10 mouse cellular contexts compared by ENCODE assay signal in genomic region chr3:87153038-87153437, GRCm38 (mm10). TPM values are rescaled to one million over a fixed set of nuclear protein-coding genes. Genes with fewer than 3 reads are reported as not detected.
DNase-seq lines count a peak whose midpoint lies in the region; ATAC-seq and TF ChIP-seq lines count a peak whose summit lies in the region.
"Had no signal": no experiment of that assay in that cellular context is flagged by ENCODE, and none has a peak within 500 bp of the region (broad histone marks: within the 10 kb centered on the region; RNA-seq: fewer than 3 reads in every experiment).

No protein-coding gene starts in this region.

- TF ChIP-seq EP300 in ES-Bruce4 (IDR thresholded peaks at IDR 0.05; ENCODE audit: insufficient read depth, low read depth, low read length) = no peak

- no peaks in the 10 kb centered on the region for H3K36me3 ChIP-seq in ES-Bruce4 (ENCODE audit: control insufficient read depth, insufficient read depth, low read length, poor library complexity, severe bottlenecking)
- no peaks in the 10 kb centered on the region for H3K36me3 ChIP-seq in forebrain, embryonic 13.5 days (ENCODE audit: poor library complexity, severe bottlenecking)
- H3K36me3 ChIP-seq in limb, embryonic 13.5 days = 0 out of 2 replicates have a peak, but pooled peaks cover 3% of the 10 kb centered on the region
- H3K36me3 ChIP-seq: liver, embryonic 13.5 days had no signal

- TF ChIP-seq POLR2A in ES-Bruce4 (IDR thresholded peaks at IDR 0.05; ENCODE audit: insufficient read depth, low read length) = no peak

- WGBS in forebrain, embryonic 13.5 days = 25% methylated on average over 2 of the region's 2 CpGs
- 34% methylated on average over 2 of the region's 2 CpGs for WGBS in limb, embryonic 13.5 days

- H3K4me2 ChIP-seq in forebrain, embryonic 13.5 days = no peak overlapping the region
- 0 out of 2 replicates have a peak overlapping the region, but pooled peaks have one; percentile 3 for H3K4me2 ChIP-seq in limb, embryonic 13.5 days (replicated peaks)
- H3K4me2 ChIP-seq: liver, embryonic 13.5 days had no signal

- H3K9ac ChIP-seq in ES-Bruce4 (ENCODE audit: low read depth, poor library complexity, severe bottlenecking) = 0 out of 2 replicates have a peak overlapping the region, but pooled peaks have one; percentile 2
- no peak overlapping the region for H3K9ac ChIP-seq in forebrain, embryonic 13.5 days
- H3K9ac ChIP-seq in limb, embryonic 13.5 days = no peak overlapping the region
- H3K9ac ChIP-seq: liver, embryonic 13.5 days had no signal

- no peak for ATAC-seq in forebrain, embryonic 13.5 days
- no peak for ATAC-seq in limb, embryonic 13.5 days (ENCODE audit: low FRiP score, low read depth)
- ATAC-seq: inflammation-experienced regulatory T-cells, adult 6 months had no signal

- H3K27me3 ChIP-seq in ES-Bruce4 (ENCODE audit: control insufficient read depth, insufficient read depth, low read length, poor library complexity, severe bottlenecking) = no peaks in the 10 kb centered on the region
- H3K27me3 ChIP-seq in forebrain, embryonic 13.5 days = no peaks in the 10 kb centered on the region
- no peaks in the 10 kb centered on the region for H3K27me3 ChIP-seq in limb, embryonic 13.5 days
- H3K27me3 ChIP-seq: liver, embryonic 13.5 days had no signal

- TF ChIP-seq CTCF in gastrocnemius, adult 2 months (IDR thresholded peaks at IDR 0.05) = no peak
- no peak for TF ChIP-seq CTCF in ES-Bruce4 (IDR thresholded peaks at IDR 0.05; ENCODE audit: low read depth, low read length)

- intact Hi-C loops in gastrocnemius, adult 2 months (cut with DNase I) = no loop called here

- H3K4me1 ChIP-seq in ES-Bruce4 (ENCODE audit: control insufficient read depth, insufficient read depth, low read length) = peaks cover 22% of the 10 kb centered on the region
- peaks cover 71% of the 10 kb centered on the region for H3K4me1 ChIP-seq in forebrain, embryonic 13.5 days
- peaks cover 97% of the 10 kb centered on the region for H3K4me1 ChIP-seq in limb, embryonic 13.5 days

- no peaks in the 10 kb centered on the region for H3K9me3 ChIP-seq in ES-Bruce4 (replicated peaks; ENCODE audit: control insufficient read depth, insufficient read depth, low read length, poor library complexity, severe bottlenecking)
- H3K9me3 ChIP-seq in forebrain, embryonic 13.5 days (replicated peaks) = no peaks in the 10 kb centered on the region
- no peaks in the 10 kb centered on the region for H3K9me3 ChIP-seq in limb, embryonic 13.5 days
- H3K9me3 ChIP-seq: liver, embryonic 13.5 days had no signal

- peak overlapping the region; percentile 86 for H3K27ac ChIP-seq in gastrocnemius, adult 2 months
- H3K27ac ChIP-seq in ES-Bruce4 (ENCODE audit: insufficient read depth, low read length) = peak overlapping the region; percentile 89
- peak overlapping the region; percentile 54; the same call in 1 of the 2 replicates for H3K27ac ChIP-seq in forebrain, embryonic 13.5 days
- peak overlapping the region; percentile 77 for H3K27ac ChIP-seq in limb, embryonic 13.5 days
- H3K27ac ChIP-seq: liver, embryonic 13.5 days had no signal

- DNase-seq in gastrocnemius, adult 2 months = no peak
- DNase-seq in gastrocnemius, adult 8-10 months (ENCODE audit: low spot score in 2 of 2) = no peak
- no peak for DNase-seq in urinary bladder, postnatal 36 days (ENCODE audit: low spot score in 2 of 2)
- DNase-seq in right cerebral cortex, postnatal 10 days (ENCODE audit: low spot score in 2 of 2) = no peak
- DNase-seq in thymus, postnatal 0 days (ENCODE audit: low spot score) = no peak
- DNase-seq: liver, embryonic 13.5 days had no signal

- no peak overlapping the region for H3K4me3 ChIP-seq in gastrocnemius, adult 2 months
- H3K4me3 ChIP-seq in ES-Bruce4 (ENCODE audit: low read depth, low read length) = no peak overlapping the region
- H3K4me3 ChIP-seq in forebrain, embryonic 13.5 days = no peak overlapping the region
- H3K4me3 ChIP-seq in limb, embryonic 13.5 days = no peak overlapping the region
- H3K4me3 ChIP-seq: liver, embryonic 13.5 days had no signal

RNA-seq across cellular contexts. Expression of gene Kirrel, which starts 21.5 kb away (rescaled TPM):
- total RNA-seq in gastrocnemius, adult 2 months (2021) = 1 to 10 TPM; 4.1 to 5.7 TPM
- total RNA-seq in gastrocnemius, adult 8-10 months (2022) = 1 to 10 TPM; 1.9 to 4.3 (median 3.0) TPM
- 38.3 and 39.9 TPM in 2 replicates for polyA plus RNA-seq in ES-Bruce4 (2011; ENCODE audit: insufficient read depth, insufficient read length, low read depth, missing spikeins)
- polyA plus RNA-seq in forebrain, embryonic 13.5 days (2015; fragmentation: Nextera tagmentation; extraction: Ambion mirVana) = 5.8 and 7.4 TPM in 2 replicates
- polyA plus RNA-seq in limb, embryonic 13.5 days (2015; fragmentation: Nextera tagmentation; extraction: Ambion mirVana) = 25.6 and 26.1 TPM in 2 replicates
- 1.2 and 1.3 TPM in 2 replicates for polyA plus RNA-seq in thymus, postnatal 0 days (2015; fragmentation: Nextera tagmentation; extraction: Ambion mirVana)
- polyA plus RNA-seq: inflammation-experienced regulatory T-cells, adult 6 months had no signal
